Mouse (Mus musculus): ENCODE data around the gene Dnmbp.

DNA sequence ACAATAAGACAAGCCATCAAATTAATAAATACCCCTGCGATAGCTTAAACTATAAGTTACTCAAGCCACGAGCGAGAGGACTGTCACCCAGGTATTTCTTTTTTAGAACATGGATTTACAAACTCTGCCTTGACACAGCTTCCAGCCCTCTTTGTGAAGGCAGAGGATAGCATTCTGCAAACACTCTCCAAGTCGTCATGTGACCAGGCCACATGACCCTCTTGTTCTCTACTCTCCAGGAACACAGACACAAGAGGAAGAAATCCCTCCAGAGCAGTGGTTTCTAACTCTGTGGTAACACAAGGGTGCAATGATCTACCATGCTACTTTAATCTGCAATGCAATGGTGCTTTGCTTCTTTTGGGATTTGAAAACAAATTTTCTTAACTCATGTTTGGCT is 69.6 kb downstream of the Dnmbp start:
- TF ChIP-seq USF2 (IDR thresholded peaks at IDR 0.05; ENCODE audit: borderline replicate concordance in 1 of 2, insufficient read depth in 1 of 2, low read depth in 1 of 2, low read length in 2 of 2) = peak in 1 of 2 experiments; percentile 50; a peak in 1 of 4 replicates
- TF ChIP-seq POLR2A (IDR thresholded peaks at IDR 0.05; ENCODE audit: control insufficient read depth in 1 of 2, insufficient read depth in 1 of 2, low read depth in 1 of 2, low read length in 2 of 2, poor library complexity in 1 of 2) = no peak
- TF ChIP-seq CTCF (IDR thresholded peaks at IDR 0.05 in 2 of 3, conservative IDR thresholded peaks at IDR 0.05 in 1 of 3; ENCODE audit: control insufficient read depth in 1 of 3, insufficient read depth in 1 of 3, low read depth in 2 of 3, low read length in 3 of 3, poor library complexity in 1 of 3, severe bottlenecking in 1 of 3) = no peak
- TF ChIP-seq EP300 (IDR thresholded peaks at IDR 0.05; ENCODE audit: low read depth in 1 of 2, low read length in 2 of 2) = no peak
- TF ChIP-seq SIN3A (IDR thresholded peaks at IDR 0.05; ENCODE audit: low read length) = no peak
- TF ChIP-seq POLR2AphosphoS2 (IDR thresholded peaks at IDR 0.05; ENCODE audit: low read length) = no peak
- TF ChIP-seq TCF12 (IDR thresholded peaks at IDR 0.05; ENCODE audit: low read depth, low read length) = no peak
- TF ChIP-seq MAFK (IDR thresholded peaks at IDR 0.05; ENCODE audit: borderline replicate concordance, low read depth, low read length) = no peak

All from MEL (cell line).